Mouse (Mus musculus) embryonic facial prominence, embryonic 14.5 days (tissue): Measurements from ENCODE around the gene Chka. TPM values are rescaled to one million over a fixed set of nuclear protein-coding genes. Genes with fewer than 3 reads are reported as not detected.

ENCODE experiments used
- ATAC-seq: fragments of 200-750 bp; cut with Nextera tagmentation; 2 replicates; pipeline ENCODE4 v1.8.0; 2017; ENCODE audit warnings: low read depth, moderate number of reproducible peaks, moderate TSS enrichment
- DNase-seq: peaks from one replicate; pipeline ENCODE4 v3.0.0-alpha.2; 2015; ENCODE audit warnings: low spot score
- H3K27ac ChIP-seq: fragments of 300-500 bp; sonication (generic); replicated peaks from 2 replicates; pipeline ENCODE4 v1.5.1; 2014; ENCODE audit warnings: low read depth, mild to moderate bottlenecking, low read length, moderate library complexity
- H3K27me3 ChIP-seq: fragments of 300-500 bp; sonication (generic); replicated peaks from 2 replicates; pipeline ENCODE4 v1.6.1; 2014; ENCODE audit warnings: low read length; ENCODE audit not compliant: control insufficient read depth, insufficient read depth
- H3K36me3 ChIP-seq: fragments of 300-500 bp; sonication (generic); 2 replicates; pipeline ENCODE4 v1.6.1; 2014; ENCODE audit warnings: low read length, mixed read lengths; ENCODE audit not compliant: control insufficient read depth, insufficient read depth
- H3K4me1 ChIP-seq: fragments of 300-500 bp; sonication (generic); 2 replicates; pipeline ENCODE4 v1.6.1; 2014; ENCODE audit warnings: antibody characterized with exemption, low read length; ENCODE audit not compliant: control insufficient read depth, insufficient read depth
- H3K4me2 ChIP-seq: fragments of 300-500 bp; sonication (generic); 2 replicates; pipeline ENCODE4 v1.6.1; 2014; ENCODE audit warnings: low read depth, mild to moderate bottlenecking, low read length, moderate library complexity, mixed read lengths
- H3K4me3 ChIP-seq: fragments of 300-500 bp; sonication (generic); 2 replicates; pipeline ENCODE4 v1.5.1; 2014; ENCODE audit warnings: low read depth, mild to moderate bottlenecking, low read length
- H3K9ac ChIP-seq: fragments of 300-500 bp; sonication (generic); 2 replicates; pipeline ENCODE4 v1.6.1; 2014; ENCODE audit warnings: low read depth, mild to moderate bottlenecking, low read length, moderate library complexity, mixed read lengths
- H3K9me3 ChIP-seq: fragments of 300-500 bp; sonication (generic); 2 replicates; pipeline ENCODE4 v1.6.1; 2016; ENCODE audit warnings: low read length; ENCODE audit not compliant: control insufficient read depth
- WGBS: fragments of 180-500 bp; shearing (Covaris S2); extraction: QIAGEN DNeasy Blood & Tissue Kit; methylation state at CpG from one replicate; pipeline ENCODE4 v1.1.7; 2014; 5-methylcytosine and 5-hydroxymethylcytosine counted together
- polyA plus RNA-seq: library from polyadenylated mRNA; unstranded; fragments of >200 nt; fragmentation: Nextera tagmentation; extraction: Ambion mirVana; gene quantifications from 2 replicates; pipeline ENCODE4 v1.2.1, GENCODE M21; 2014

The Chka gene
- polyA plus RNA-seq, 1 experiment from 2014 or later: 31.3 TPM

DNA sequence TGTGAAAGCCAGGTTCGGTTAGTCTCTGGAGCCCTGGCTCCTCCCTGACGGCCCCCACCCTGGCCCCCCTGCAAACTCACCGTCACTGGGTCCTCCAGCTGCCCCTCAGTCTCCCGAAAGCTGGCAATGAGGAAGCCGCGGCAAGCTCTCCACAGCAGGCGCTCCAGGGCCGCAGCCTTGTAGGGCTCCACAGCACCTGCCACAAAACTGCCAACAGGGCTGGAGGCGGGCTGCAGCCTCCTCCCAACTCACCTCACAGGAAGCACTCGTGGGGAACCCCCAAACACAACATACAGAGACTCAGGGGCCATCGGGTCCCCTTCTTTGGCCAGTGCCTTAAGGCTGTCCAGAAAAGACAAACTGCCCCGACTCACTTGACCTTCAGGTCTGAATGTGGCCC, 51.4 kb downstream of the Chka start:
- no peak overlapping the region for H3K9ac ChIP-seq
- no peak for DNase-seq
- no peak overlapping the region for H3K27ac ChIP-seq
- H3K36me3 ChIP-seq: peaks cover 49% of the 10 kb centered on the region
- no peaks in the 10 kb centered on the region for H3K27me3 ChIP-seq
- no peak for ATAC-seq
- H3K4me3 ChIP-seq: no peak overlapping the region
- no peaks in the 10 kb centered on the region for H3K9me3 ChIP-seq
- 79% methylated on average over 12 of the region's 12 CpGs for WGBS
- peaks cover 23% of the 10 kb centered on the region for H3K4me1 ChIP-seq
- H3K4me2 ChIP-seq: no peak overlapping the region

DNA sequence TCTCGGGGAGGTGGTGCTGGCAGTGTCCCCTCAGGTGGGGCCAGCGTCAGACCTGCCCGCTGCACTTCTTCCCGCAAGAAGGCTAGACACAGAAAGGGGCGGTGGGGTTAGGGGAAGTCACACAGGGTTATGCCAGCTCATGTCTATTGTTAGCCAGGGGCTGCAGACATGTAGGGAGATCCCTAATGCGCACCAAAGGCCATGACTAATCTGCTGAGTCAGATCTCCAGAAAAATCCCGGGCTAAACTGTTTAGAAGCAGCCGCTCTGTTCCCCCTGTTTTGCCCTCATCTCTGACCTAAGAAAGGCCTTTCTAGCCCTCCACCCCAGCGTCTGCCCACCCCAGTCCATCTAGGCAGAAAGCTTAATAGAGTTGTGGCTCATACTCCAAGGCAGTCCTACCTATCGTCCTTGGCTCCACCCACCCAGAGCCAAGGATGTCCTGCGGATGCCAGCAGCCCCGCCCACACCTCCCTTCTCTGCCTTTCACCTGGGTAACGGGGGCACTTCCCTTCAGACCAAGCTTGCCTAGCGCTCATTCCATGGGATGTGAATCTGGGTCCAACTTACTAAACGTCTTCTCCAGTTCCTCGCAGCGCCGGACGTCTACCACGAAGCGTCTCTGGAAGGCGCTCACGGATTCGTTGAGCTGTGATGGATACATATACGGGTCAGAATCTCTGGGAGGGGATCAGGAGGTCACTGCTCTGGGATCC, 52.2 kb downstream of the Chka start:
- no peak overlapping the region for H3K9ac ChIP-seq
- no peak overlapping the region for H3K4me2 ChIP-seq
- 70% methylated on average over 25 of the region's 25 CpGs for WGBS
- H3K27ac ChIP-seq: no peak overlapping the region
- peaks cover 47% of the 10 kb centered on the region for H3K36me3 ChIP-seq
- ATAC-seq: no peak
- H3K4me3 ChIP-seq: no peak overlapping the region
- DNase-seq: no peak
- no peaks in the 10 kb centered on the region for H3K9me3 ChIP-seq
- H3K4me1 ChIP-seq: peaks cover 23% of the 10 kb centered on the region
- no peaks in the 10 kb centered on the region for H3K27me3 ChIP-seq

DNA sequence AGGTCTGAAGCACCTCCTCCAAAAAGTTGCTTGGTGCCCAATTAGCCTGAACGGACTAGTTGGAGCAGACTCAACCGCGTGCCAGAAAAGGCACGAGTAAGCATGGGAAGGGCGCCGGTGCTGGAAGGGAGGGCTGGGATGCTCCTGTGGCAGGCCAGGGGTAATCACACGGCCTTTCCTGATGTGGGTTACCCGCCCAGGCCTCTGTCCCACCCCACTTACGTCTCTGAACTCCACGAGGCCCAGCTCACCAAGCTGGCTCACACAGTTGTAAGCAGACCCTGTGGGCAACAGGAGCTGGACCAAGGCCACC, 52.7 kb downstream of the Chka start:
- H3K27ac ChIP-seq: no peak overlapping the region
- DNase-seq (no peak), ATAC-seq (no peak)

DNA sequence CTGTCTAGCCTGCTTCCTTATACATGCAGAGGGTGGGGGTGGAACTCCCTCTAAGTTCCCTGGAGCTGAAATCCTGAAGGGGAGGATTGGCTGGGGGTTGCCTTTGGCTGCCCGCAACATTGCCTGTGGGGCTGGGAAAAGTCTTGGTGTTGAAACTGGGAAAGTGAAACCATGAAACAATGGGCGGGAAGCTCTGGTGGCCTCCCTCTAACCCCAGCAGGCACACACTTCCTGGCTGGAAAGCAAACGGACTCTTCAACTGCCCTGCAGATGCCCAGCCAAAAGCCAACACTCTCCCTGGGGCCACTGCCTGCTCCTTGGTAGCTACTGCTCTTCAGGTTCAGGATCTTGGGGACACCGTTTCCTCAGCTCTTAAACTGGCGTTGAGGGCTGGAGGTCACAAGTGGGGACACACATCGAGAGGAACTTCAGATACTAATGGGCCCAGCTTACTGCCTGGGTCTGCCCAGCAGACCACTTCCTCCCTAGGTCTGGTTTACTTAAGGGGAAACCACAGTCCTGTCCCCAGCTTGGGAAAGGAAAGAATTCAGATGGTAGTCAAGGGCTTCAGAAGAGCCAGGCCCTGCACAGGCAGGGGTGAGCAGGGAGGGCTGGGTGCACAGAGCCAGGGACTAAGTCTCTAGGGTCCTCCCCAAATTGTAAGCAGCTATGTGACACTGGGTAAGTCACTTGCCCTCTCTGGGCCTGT, 53.8 kb downstream of the Chka start:
- Histone ChIP-seq H3K9ac (peak overlapping the region; percentile 52), H3K9me3 (no peaks in the 10 kb centered on the region), H3K4me2 (peak overlapping the region; percentile 79), H3K27me3 (no peaks in the 10 kb centered on the region), H3K36me3 (peaks cover 48% of the 10 kb centered on the region), H3K4me1 (peaks cover 23% of the 10 kb centered on the region), H3K27ac (peak overlapping the region; percentile 68), H3K4me3 (peak overlapping the region; percentile 68)
- peak; percentile 66 for DNase-seq
- WGBS: 24% methylated on average over 6 of the region's 6 CpGs
- no peak for ATAC-seq

More for the DNA sequence above, 52.7 kb downstream of the Chka start:
- Histone ChIP-seq H3K27me3 (no peaks in the 10 kb centered on the region), H3K36me3 (peaks cover 47% of the 10 kb centered on the region), H3K4me3 (no peak overlapping the region), H3K9me3 (no peaks in the 10 kb centered on the region), H3K4me1 (peaks cover 23% of the 10 kb centered on the region), H3K9ac (no peak overlapping the region), H3K4me2 (peak overlapping the region; percentile 79)
- WGBS: 51% methylated on average over 10 of the region's 10 CpGs

DNA sequence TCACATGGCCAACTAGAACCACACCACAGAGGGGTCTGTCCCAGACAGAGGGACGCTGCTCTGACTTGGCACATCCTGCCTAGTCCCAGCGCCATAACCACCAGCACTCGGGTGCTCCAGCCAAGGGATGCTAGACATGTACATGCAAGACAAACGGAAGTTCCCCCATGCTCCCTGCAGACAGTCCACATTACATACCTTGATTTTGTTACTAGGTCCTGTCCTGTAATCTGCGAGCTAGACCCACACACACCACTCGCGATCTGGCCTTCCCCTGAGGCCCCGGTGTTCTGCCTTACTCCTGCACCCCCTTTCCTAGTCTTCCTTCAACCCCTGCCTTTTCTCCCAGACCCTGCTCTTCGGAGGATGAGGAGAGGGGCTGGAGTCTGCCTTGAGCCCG, 54.8 kb downstream of the Chka start:
- Histone ChIP-seq H3K36me3 (peaks cover 49% of the 10 kb centered on the region), H3K4me2 (peak overlapping the region; percentile 79), H3K27me3 (no peaks in the 10 kb centered on the region), H3K27ac (peak overlapping the region; percentile 68; the same call in 1 of the 2 replicates), H3K4me3 (peak overlapping the region; percentile 68), H3K4me1 (peaks cover 23% of the 10 kb centered on the region), H3K9me3 (no peaks in the 10 kb centered on the region), H3K9ac (peak overlapping the region; percentile 75)
- ATAC-seq (0 out of 2 replicates have a peak, but pooled peaks have one; percentile 7), DNase-seq (no peak)
- WGBS: 23% methylated on average over 10 of the region's 10 CpGs

DNA sequence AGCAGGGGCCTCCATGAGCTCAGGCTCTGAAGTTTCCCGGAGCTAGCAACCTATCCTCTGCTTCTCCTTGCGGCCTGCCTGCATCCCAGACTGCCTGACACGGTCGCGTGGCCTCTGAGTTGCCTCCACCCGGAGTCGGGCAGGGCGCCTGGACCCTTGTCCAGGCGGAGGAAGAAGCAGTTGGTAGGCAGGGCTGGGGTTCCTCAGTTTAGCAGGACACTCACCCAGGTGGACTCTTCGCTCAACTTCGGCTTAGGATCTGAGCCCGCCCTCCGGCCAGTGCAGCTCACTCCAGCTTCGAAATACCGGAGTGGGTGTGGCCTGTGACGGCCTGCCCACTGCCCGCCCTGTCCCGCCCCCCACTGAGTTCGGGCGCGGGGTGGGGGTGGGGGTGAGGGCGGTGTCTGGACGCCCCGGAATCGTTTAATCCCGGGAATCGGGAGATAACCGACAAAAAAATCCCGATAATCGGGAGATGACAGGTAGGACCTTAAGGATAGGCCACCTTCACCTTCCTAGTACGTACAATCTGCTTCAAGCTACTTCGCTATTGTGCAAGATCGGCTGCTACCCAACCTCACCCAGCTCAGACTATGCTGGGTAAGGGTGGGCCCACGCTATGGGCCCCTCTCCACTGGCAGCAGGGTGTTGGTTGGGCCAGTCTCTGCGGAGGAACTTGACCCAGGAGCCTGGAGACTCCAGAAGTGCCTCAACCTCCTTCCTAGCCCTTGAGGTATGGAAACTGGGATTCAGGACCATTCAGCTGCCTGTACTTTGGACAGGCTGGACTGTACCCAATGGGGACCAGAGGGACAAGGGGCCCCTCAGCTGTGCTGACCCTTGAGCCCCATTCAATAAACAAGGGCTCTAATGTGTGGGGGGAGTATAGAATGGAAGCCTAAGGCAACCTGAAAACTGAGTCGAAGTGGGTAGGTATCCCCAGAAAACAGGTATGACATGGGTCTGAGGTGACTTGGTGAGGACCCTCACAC, 55.5 kb downstream of the Chka start, which contains the start of gene Tcirg1:
Tcirg1 (minus strand) TSS at position 339 of the 992 bp plus-strand sequence.
- H3K4me1 ChIP-seq: peaks cover 29% of the 10 kb centered on the region
- H3K36me3 ChIP-seq: peaks cover 42% of the 10 kb centered on the region
- peak; percentile 90 for DNase-seq
- WGBS: 5% methylated on average over 31 of the region's 36 CpGs
- peak within 1 kb of the TSS; percentile 68; the same call in 1 of the 2 replicates for H3K27ac ChIP-seq
- H3K9ac ChIP-seq: peak within 1 kb of the TSS; percentile 75
- H3K27me3 ChIP-seq: no peaks in the 10 kb centered on the region
- H3K9me3 ChIP-seq: no peaks in the 10 kb centered on the region
- H3K4me2 ChIP-seq: peak within 1 kb of the TSS; percentile 79
- peak; percentile 89 for ATAC-seq
- peak within 1 kb of the TSS; percentile 68 for H3K4me3 ChIP-seq

DNA sequence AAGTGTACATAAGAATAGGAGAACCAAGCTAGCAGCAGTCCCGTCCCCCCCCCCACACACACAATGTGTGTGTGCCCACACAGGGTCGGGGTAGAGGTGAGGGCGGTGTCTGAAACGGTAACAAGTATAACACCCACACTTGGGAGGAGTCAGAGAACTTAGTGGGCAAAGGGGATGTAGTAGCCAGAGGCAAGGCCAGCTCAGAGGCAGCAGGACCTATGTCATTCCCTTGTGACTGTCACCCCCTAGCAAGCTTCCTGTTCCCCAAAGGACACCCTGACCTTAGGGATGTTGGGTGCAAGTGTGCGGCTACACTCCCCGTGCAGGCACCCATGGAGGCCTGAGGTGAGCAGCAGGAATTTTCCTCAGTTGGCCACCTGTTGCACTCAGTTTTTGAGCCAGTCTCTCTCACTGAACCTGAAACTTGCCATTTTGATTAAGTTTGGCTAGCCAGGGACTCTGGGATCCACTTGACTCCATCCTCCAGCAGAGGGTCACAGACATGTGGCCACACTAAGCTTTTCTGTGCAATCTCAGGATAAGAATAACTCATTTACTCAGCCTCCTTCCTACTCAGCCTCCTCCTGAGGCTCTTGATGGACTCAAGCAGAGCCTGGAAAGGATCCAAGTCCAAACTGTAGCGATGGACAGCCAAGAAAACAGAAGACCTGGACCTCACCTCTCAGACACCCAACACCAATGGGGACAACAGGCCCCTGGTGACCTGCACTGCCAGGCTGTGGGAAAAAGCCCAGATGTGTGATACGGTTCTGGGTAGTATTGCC, 56.5 kb downstream of the Chka start:
- no peak for ATAC-seq
- Histone ChIP-seq H3K9ac (peak overlapping the region; percentile 75; the same call in 1 of the 2 replicates), H3K36me3 (peaks cover 32% of the 10 kb centered on the region), H3K4me1 (peaks cover 29% of the 10 kb centered on the region), H3K9me3 (no peaks in the 10 kb centered on the region), H3K4me2 (peak overlapping the region; percentile 79), H3K4me3 (peak overlapping the region; percentile 68), H3K27ac (no peak overlapping the region), H3K27me3 (no peaks in the 10 kb centered on the region)
- 72% methylated on average over 8 of the region's 8 CpGs for WGBS
- no peak for DNase-seq
